Mouse (Mus musculus) embryonic facial prominence, embryonic 15.5 days (tissue): ENCODE results near the gene Ifitm3. TPM values are rescaled to one million over a fixed set of nuclear protein-coding genes. Genes with fewer than 3 reads are reported as not detected.
A peak's percentile ranks its signal among the peaks of the same experiment; 100 is the strongest.
"Not testable (repeated sequence)": the region's sequence is repeated elsewhere in the genome, so short reads cannot be mapped to it uniquely, and the experiment has no call there.

Experiments
- ATAC-seq: fragments of 200-750 bp; cut with Nextera tagmentation; 2 replicates; pipeline ENCODE4 v1.8.0; 2017; ENCODE audit warnings: low read depth, moderate TSS enrichment; ENCODE audit not compliant: insufficient number of reproducible peaks, low FRiP score, low TSS enrichment
- H3K27ac ChIP-seq: fragments of 300-500 bp; sonication (generic); replicated peaks from 2 replicates; pipeline ENCODE4 v1.5.1; 2015; ENCODE audit warnings: mild to moderate bottlenecking, inconsistent platforms
- H3K27me3 ChIP-seq: fragments of 300-500 bp; sonication (generic); 2 replicates; pipeline ENCODE4 v1.6.1; 2015; ENCODE audit warnings: inconsistent platforms
- H3K36me3 ChIP-seq: fragments of 300-500 bp; sonication (generic); 2 replicates; pipeline ENCODE4 v1.6.1; 2015; ENCODE audit warnings: mild to moderate bottlenecking, inconsistent platforms
- H3K4me1 ChIP-seq: fragments of 300-500 bp; sonication (generic); 2 replicates; pipeline ENCODE4 v1.6.1; 2015; ENCODE audit warnings: inconsistent platforms
- H3K4me2 ChIP-seq: fragments of 300-500 bp; sonication (generic); replicated peaks from 2 replicates; pipeline ENCODE4 v1.6.1; 2015; ENCODE audit warnings: mild to moderate bottlenecking, inconsistent platforms
- H3K4me3 ChIP-seq: fragments of 300-500 bp; sonication (generic); replicated peaks from 2 replicates; pipeline ENCODE4 v1.5.1; 2015; ENCODE audit warnings: mild to moderate bottlenecking, inconsistent platforms
- H3K9ac ChIP-seq: fragments of 300-500 bp; sonication (generic); 2 replicates; pipeline ENCODE4 v1.6.1; 2015; ENCODE audit warnings: inconsistent platforms
- H3K9me3 ChIP-seq: fragments of 300-500 bp; sonication (generic); replicated peaks from 2 replicates; pipeline ENCODE4 v1.6.1; 2016; ENCODE audit warnings: inconsistent platforms
- WGBS: fragments of 180-500 bp; shearing (Covaris S2); methylation state at CpG from one replicate; pipeline ENCODE4 v1.1.7; 2015; 5-methylcytosine and 5-hydroxymethylcytosine counted together
- polyA plus RNA-seq: library from polyadenylated mRNA; unstranded; fragments of >200 nt; fragmentation: Nextera tagmentation; extraction: Ambion mirVana; gene quantifications from 2 replicates; pipeline ENCODE4 v1.2.1, GENCODE M21; 2015

Ifitm3 gene
- polyA plus RNA-seq, 1 experiment from 2014 or later = 204 TPM

GRCm38 (mm10) chr7:141028831-141029230 is 18.3 kb upstream of the Ifitm3 start, which contains the start of gene Gm17387:
Gm17387 (plus strand) TSS chr7:141029131.
- no peak for ATAC-seq
- Histone ChIP-seq H3K27me3 (no peaks in the 10 kb centered on the region), H3K9me3 (no peaks in the 10 kb centered on the region), H3K27ac (no peak within 1 kb of the TSS), H3K9ac (no peak within 1 kb of the TSS), H3K4me1 (peaks cover 3% of the 10 kb centered on the region; the same call in 1 of the 2 replicates), H3K4me3 (no peak within 1 kb of the TSS), H3K36me3 (no peaks in the 10 kb centered on the region), H3K4me2 (no peak within 1 kb of the TSS)
- 91% methylated on average over 2 of the region's 2 CpGs for WGBS

DNA sequence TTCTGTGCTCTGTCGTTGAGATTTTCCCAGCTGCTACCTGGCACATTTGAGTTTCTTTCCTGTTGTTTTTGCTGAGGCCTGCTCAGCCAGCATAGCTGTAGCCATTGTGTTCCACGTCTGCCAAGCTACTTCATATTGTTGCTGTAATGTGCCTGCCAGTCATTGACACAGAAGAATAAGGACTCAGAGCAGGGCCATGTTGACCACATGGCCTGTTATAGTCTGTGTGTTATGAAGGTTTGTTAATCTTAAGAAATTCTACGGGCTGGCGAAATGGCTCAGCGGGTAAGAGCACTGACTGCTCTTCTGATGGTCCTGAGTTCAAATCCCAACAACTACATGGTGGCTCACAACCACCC is 16.1 kb upstream of the Ifitm3 start:
- WGBS = 67% methylated on average over 5 of the region's 5 CpGs
- Histone ChIP-seq H3K4me2 (no peak overlapping the region), H3K4me3 (no peak overlapping the region), H3K4me1 (no peaks in the 10 kb centered on the region), H3K9me3 (no peaks in the 10 kb centered on the region), H3K27me3 (no peaks in the 10 kb centered on the region), H3K36me3 (no peaks in the 10 kb centered on the region), H3K9ac (no peak overlapping the region), H3K27ac (peak overlapping the region; percentile 17)
- ATAC-seq = no peak

GRCm38 (mm10) chr7:141026097-141026739 is 15.6 kb upstream of the Ifitm3 start:
- Histone ChIP-seq H3K27ac (peak overlapping the region; percentile 17), H3K9ac (no peak overlapping the region), H3K27me3 (no peaks in the 10 kb centered on the region), H3K4me1 (no peaks in the 10 kb centered on the region), H3K9me3 (no peaks in the 10 kb centered on the region), H3K4me2 (no peak overlapping the region), H3K36me3 (no peaks in the 10 kb centered on the region), H3K4me3 (no peak overlapping the region)
- ATAC-seq = no peak
- 50% methylated on average over 6 of the region's 6 CpGs for WGBS

DNA sequence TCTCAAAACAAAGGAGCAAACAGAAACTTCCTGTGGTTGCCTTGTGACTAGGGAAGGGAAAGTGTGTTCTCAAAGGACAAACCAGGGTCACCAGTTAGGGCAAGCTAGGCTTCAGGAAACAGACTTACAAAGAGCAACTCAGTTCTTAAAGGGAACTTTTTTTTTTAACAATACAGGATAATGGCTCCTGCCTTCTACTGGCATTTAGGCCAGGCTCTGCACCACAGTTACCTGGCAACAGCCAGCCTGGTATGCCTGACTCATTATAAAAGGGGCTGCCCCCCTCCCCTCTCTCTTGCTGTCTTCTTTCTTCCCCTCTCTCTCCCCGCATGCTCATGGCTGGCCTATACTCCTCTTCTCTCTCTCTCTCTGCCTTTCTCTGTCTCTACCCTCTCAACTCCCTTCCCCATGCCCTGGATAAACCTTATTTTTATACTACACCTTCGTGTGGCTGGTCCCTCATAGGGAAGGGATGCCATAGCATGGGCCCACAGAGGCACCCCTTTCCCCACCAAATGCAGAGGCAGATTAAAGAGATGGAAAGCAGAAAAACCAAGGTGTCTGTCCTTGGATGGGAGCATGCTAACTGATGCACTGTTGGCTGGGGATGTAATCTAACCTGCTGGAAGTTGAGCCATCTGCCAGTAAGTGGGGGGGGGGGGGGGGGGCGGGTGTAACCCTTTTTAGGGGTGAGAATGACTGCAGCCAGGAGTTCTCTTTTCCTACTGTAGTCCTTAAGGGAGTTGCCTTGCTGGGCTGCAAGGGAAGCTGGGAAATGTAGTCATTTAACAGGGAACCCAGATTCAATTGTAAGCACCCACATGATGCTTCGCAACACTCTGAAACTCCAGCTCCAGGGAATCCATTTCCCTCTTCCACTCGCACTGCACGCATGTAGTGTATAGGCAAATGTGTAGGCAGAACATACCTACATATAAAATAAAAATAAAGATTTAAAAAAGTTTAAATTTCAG is 14.6 kb upstream of the Ifitm3 start:
- Histone ChIP-seq H3K4me3 (no peak overlapping the region), H3K27ac (no peak overlapping the region), H3K4me2 (no peak overlapping the region), H3K27me3 (no peaks in the 10 kb centered on the region), H3K9ac (no peak overlapping the region), H3K36me3 (no peaks in the 10 kb centered on the region), H3K4me1 (no peaks in the 10 kb centered on the region), H3K9me3 (no peaks in the 10 kb centered on the region)
- no peak for ATAC-seq
- WGBS = 51% methylated on average over 6 of the region's 6 CpGs

DNA sequence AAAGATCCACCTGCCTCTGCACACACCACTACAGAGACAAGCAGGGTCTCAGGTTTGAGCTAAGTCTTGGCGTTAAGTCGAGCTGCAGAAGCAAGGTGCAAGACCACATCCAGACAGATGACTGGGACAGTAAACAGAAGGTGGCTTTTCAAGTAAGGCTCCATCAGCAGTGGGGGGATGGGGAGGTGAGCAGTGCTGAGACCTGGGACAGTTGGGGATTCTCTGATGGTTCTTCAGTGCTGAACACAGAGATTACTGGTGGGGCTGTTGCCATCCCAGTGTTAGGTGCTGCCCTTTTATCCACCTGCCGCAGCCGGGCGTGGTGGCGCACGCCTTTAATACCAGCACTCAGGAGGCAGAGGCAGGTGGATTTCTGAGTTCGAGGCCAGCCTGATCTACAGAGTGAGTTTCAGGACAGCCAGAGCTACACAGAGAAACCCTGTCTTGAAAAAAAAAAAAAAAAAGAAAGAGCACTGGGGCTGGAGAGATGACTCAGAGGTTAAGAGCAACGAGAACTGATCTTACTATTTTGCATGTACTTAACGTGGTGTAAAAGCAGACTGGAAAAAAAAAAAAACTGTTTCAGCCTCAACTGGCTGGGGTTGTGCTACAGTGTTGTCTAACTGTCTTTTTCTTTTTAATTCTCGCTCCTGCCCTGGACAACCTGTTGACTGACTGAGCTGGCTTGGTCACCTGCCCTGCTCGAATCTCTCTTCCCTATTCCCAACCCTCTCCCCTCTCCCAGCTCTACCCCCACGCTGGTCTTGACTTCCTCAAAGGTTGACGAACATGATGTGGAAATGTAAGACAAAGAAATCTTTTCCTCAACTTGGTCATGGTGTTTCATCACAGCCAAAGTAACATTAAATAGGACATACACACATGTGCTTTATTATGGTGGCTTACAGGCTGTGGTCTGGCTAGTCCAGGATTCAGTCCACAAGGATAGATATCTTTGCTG is 11.2 kb upstream of the Ifitm3 start:
- no peaks in the 10 kb centered on the region for H3K9me3 ChIP-seq
- WGBS = 70% methylated on average over 14 of the region's 14 CpGs
- ATAC-seq = no peak
- H3K4me2 ChIP-seq = no peak overlapping the region
- no peaks in the 10 kb centered on the region for H3K4me1 ChIP-seq
- no peaks in the 10 kb centered on the region for H3K36me3 ChIP-seq
- H3K27ac ChIP-seq = no peak overlapping the region
- no peaks in the 10 kb centered on the region for H3K27me3 ChIP-seq
- H3K9ac ChIP-seq = no peak overlapping the region
- no peak overlapping the region for H3K4me3 ChIP-seq

- WGBS = 89% methylated on average over 5 of the region's 5 CpGs
- Histone ChIP-seq H3K36me3 (no peaks in the 10 kb centered on the region), H3K27ac (no peak overlapping the region), H3K4me1 (no peaks in the 10 kb centered on the region), H3K9me3 (no peaks in the 10 kb centered on the region), H3K27me3 (no peaks in the 10 kb centered on the region), H3K9ac (no peak overlapping the region), H3K4me3 (no peak overlapping the region), H3K4me2 (no peak overlapping the region)
- ATAC-seq = no peak
These were observed 8.5 kb upstream of the Ifitm3 start for GRCm38 (mm10) chr7:141019028-141019427.

- not testable (repeated sequence) for H3K36me3 ChIP-seq, H3K4me1 ChIP-seq, H3K27ac ChIP-seq, H3K4me3 ChIP-seq, H3K4me2 ChIP-seq, ATAC-seq, H3K9me3 ChIP-seq, H3K27me3 ChIP-seq, H3K9ac ChIP-seq
- WGBS = 88% methylated on average over 1 of the region's 1 CpGs
These were observed 7.3 kb upstream of the Ifitm3 start, which contains the start of gene Ifitm6 for GRCm38 (mm10) chr7:141017824-141018223. Ifitm6 (minus strand) TSS chr7:141017924.

DNA sequence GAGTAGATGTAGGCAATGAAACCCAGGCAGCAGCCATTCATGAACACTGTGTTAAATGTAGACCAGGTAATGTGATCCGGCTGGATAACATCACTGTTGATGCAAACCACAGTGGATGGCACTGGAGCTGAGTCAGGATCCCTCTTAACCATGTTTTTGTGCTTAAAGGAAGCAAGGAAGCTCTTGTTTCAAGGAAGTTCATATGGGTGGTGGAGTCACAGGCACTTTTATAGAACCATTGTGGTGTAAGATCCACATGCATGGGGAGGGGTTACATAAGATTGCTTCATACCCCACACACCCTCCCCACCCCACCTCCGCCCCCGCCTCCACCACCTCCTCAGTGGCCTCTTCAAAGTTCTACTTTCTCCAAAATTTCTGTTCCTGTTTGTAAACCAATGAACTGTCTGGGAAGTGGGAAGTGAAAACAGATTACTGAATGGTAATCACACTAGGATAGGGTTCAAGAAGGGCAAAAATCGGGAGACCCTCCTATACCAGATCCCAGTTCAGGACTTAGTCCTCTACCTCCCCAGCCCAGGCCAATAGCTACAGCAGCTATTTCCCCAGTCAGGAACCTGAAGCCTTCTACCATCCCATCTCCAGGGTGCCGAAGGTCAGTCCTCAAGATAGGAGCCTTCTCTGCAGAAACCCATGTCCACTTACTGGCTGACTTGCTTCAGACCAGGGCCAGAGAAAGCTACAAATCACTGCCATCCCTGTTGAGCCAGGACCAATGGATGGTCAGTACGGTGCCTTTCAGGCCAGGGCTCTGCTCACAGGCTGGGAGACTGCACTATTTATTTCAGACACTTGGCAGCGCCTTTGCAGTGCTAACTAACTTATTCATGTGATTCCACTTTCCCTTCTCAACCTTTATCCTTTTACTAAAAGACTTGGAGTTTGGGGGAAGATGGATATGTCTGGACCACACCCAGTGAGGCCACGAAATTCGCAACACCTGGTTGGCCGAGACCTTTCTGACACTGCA is 6.4 kb upstream of the Ifitm3 start:
- Histone ChIP-seq H3K9ac (no peak overlapping the region), H3K36me3 (no peaks in the 10 kb centered on the region), H3K4me1 (no peaks in the 10 kb centered on the region), H3K4me2 (no peak overlapping the region), H3K9me3 (no peaks in the 10 kb centered on the region), H3K4me3 (no peak overlapping the region), H3K27ac (no peak overlapping the region), H3K27me3 (no peaks in the 10 kb centered on the region)
- 82% methylated on average over 10 of the region's 10 CpGs for WGBS
- no peak for ATAC-seq

- no peaks in the 10 kb centered on the region for H3K27me3 ChIP-seq
- no peak overlapping the region for H3K4me3 ChIP-seq
- H3K4me2 ChIP-seq = no peak overlapping the region
- WGBS = 86% methylated on average over 7 of the region's 7 CpGs
- peaks cover 32% of the 10 kb centered on the region for H3K4me1 ChIP-seq
- H3K27ac ChIP-seq = peak overlapping the region; percentile 83
- no peaks in the 10 kb centered on the region for H3K36me3 ChIP-seq
- no peak overlapping the region for H3K9ac ChIP-seq
- H3K9me3 ChIP-seq = no peaks in the 10 kb centered on the region
- ATAC-seq = no peak
These were observed 734 bp upstream of the Ifitm3 start for GRCm38 (mm10) chr7:141011238-141011770.

GRCm38 (mm10) chr7:141009665-141010064 is 905 bp downstream of the Ifitm3 start:
- Histone ChIP-seq H3K27ac (peak overlapping the region; percentile 83), H3K9ac (no peak overlapping the region), H3K4me3 (peak overlapping the region; percentile 45), H3K36me3 (no peaks in the 10 kb centered on the region), H3K4me2 (peak overlapping the region; percentile 53), H3K9me3 (no peaks in the 10 kb centered on the region), H3K27me3 (no peaks in the 10 kb centered on the region), H3K4me1 (peaks cover 32% of the 10 kb centered on the region)
- no peak for ATAC-seq
- WGBS = 78% methylated on average over 9 of the region's 9 CpGs
